Mouse (Mus musculus) gastrocnemius, adult 2 months (tissue): ENCODE data around the gene 0610030E20Rik. TPM values are rescaled to one million over a fixed set of nuclear protein-coding genes. Genes with fewer than 3 reads are reported as not detected.

ENCODE experiments used
- DNase-seq: peaks from one replicate; pipeline ENCODE4 v3.0.0; 2022
- H3K27ac ChIP-seq: fragments of 200-600 bp; 2 replicates; pipeline ENCODE4 v1.8.1; 2022; ENCODE audit warnings: mild to moderate bottlenecking
- H3K4me3 ChIP-seq: fragments of 200-600 bp; 2 replicates; pipeline ENCODE4 v1.8.1; 2022; ENCODE audit warnings: mild to moderate bottlenecking, moderate library complexity
- CTCF ChIP-seq: fragments of 200-600 bp; IDR thresholded peaks from 2 replicates; pipeline ENCODE4 v1.8.1; 2022; ENCODE audit warnings: antibody characterized with exemption, mild to moderate bottlenecking, moderate library complexity
- intact Hi-C: fragments of 180-260 bp; cut with DNase I; formaldehyde crosslinking; loops from one replicate; pipeline ENCODE4 v1.15.1; 2025
- total RNA-seq, 2 experiments: library from RNA; stranded (reverse); gene quantifications; 2 replicates each; pipeline ENCODE4 v1.2.3; 2021

0610030E20Rik gene
- total RNA-seq, 2 experiments from 2014 or later = 10.1 to 11.7 TPM

DNA sequence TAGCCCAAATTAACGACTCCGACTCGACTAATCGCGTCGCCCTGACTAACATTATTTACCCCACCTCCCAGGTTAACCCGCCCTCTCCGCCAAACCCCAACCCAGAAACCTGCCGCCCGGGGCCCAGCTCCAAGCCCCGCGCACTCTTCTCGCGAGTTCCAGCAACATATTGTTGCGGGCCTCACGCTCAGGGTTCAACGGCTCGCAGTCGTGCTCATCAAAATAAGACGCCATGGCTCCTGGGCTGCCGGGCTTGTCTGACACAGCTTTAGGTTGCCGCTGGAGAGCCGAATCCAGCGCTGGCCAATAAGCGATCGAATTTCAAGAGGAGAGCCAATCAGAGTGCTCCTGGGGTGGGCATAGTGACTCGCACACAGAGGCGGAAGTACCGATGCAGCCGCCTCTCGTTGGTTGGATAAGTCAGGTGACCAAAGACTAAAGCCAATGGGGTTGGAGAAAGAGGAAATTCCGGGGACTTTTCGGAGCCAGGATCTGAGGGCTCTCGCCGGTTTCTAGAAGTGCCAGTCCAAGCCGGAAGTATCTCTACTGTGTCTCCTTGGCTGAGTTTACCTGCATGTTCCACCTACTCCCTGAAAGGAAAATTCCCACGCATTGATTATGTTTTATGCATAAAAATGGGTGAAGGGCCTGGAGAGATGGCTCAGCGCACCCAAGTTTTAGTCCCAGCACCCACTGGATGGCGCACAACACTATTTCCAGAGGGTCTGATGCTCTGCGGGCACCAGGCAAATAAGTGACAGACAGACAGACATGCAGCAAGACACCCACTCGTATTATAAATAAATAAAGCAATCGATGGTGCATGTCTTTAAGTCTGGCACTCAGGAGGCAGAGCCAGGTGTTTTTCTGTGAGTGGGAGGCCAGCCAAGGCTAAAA, 15.3 kb downstream of the 0610030E20Rik start:
- DNase-seq = peak; percentile 96
- H3K27ac ChIP-seq = peak overlapping the region; percentile 93
- TF ChIP-seq CTCF = peak; percentile 57
- intact Hi-C loops = loop anchor here (2.0 kb wide), 1 partner anchor 40 kb away; no protein-coding TSS in a partner anchor
- H3K4me3 ChIP-seq = peak overlapping the region; percentile 86

DNA sequence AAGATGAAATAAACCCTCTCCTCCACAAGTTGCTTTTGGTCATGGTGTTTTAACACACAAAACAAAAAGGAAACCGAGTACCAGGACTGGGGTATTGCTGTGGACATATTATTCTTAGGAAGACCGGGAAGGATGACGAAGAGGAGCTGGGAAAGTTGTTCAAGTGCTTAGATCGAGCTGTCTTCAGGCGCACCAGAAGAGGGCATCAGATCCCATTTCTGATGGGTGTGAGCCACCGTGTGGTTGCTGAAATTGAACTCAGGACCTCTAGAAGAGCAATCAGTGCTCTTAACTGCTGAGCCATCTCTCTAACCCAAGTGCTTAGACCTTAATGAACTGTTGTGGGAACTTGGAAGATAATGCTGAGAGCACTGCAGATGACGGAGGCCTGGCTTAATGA, 16.9 kb downstream of the 0610030E20Rik start:
- DNase-seq = no peak
- no peak overlapping the region for H3K4me3 ChIP-seq
- no peak overlapping the region for H3K27ac ChIP-seq
- peak; percentile 44 for TF ChIP-seq CTCF
- intact Hi-C loops = no loop called here

DNA sequence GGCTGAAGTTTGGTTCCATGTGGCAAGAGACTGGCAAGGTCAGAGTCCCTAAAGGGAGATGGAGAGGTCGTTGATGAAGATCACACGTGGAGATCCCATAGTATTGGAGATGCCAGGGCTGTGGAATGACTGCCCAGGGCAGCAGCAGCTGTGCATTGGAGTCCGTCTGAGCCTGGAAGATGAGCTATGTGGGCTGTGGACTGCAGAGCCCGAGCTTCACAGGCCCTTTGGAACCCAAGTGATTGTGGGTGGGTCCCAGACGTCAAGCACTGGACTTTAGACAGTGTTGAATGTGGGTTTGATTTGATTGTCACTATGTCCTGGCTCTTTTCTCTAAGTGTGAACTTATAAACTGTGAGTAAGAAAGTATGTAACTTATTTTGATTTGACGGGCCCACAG, 17.9 kb downstream of the 0610030E20Rik start:
- intact Hi-C loops = no loop called here
- no peak overlapping the region for H3K27ac ChIP-seq
- TF ChIP-seq CTCF = no peak
- no peak for DNase-seq
- no peak overlapping the region for H3K4me3 ChIP-seq

DNA sequence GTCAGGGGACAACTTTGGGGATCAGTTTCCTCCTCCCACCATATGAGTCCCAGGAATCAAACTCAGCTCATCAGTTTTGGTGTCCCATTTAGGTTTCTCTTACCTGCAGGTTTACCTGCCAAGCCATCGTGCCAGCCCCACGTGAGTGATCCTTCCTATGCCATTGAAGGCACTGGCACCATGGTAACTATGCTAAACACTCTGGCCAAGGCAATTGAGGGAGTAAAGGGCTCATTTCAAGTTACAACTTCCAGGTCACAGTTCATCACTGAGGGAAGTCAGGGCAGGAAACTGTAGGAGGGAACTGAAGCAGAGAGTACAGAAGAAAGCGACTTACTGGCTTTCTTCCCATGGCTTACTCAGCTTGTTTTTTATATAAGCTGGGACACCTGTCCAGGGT, 19.2 kb downstream of the 0610030E20Rik start:
- Histone ChIP-seq H3K4me3 (no peak overlapping the region), H3K27ac (no peak overlapping the region)
- TF ChIP-seq CTCF = no peak
- intact Hi-C loops = no loop called here
- DNase-seq = no peak

DNA sequence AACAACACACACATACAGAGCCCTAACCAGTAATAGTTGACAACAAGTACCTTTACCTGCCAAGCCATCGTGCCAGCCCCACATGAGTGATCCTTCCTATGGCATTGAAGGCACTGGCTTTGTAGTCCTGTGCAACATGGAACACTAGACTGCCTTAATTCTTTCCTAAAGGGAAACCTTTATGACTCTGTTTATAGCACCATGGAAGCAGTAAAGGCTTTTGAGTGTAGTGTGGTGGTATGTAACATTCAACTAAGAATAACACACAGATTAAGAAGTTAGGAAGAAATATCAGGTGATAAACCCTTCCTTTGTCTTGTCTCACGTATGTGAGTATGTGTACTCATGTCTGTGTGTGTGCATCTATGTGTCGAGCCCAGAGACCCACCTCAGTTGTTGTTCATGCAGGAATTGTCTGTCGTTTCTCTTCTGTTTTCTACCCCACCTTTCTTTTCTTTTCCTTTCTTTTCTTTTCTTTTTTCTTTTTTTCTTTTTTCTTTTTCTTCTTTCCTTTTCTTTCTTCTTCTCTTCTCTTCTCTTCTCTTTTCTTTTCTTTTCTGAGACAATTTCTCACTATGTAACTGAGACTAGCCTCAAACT, 19.8 kb downstream of the 0610030E20Rik start, which contains the start of gene Rnf181:
Gene Rnf181 (minus strand): TSS at position 113 of the 600 bp plus-strand sequence.
- intact Hi-C loops = no loop called here
- Histone ChIP-seq H3K27ac (no peak within 1 kb of the TSS), H3K4me3 (no peak within 1 kb of the TSS)
- no peak for DNase-seq
- TF ChIP-seq CTCF = no peak

DNA sequence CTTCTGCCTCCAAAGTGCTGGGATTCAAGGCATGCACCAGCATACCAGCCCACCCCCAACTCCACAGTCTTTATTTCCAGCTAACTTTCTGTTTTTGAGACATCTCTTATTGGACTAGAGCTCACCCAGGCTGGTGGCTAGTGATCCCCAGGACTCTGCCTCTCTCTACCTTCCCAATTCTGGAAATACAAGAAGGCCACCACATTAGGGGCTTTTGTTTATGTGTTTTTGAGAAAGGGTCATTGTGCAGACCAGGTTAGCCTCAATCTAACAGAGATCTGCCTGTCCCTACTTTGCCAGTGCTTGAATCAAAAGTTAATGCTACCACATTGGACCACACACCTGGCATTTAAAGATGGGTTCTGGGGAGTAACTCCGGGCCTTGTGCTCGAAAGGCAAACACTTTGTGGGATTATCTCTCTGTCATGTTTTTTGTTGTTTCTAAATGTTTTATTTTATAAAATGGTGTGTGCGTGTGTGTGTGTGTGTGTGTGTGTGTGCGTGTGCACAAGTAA, 20.4 kb downstream of the 0610030E20Rik start:
- intact Hi-C loops = no loop called here
- no peak for DNase-seq
- TF ChIP-seq CTCF = no peak
- Histone ChIP-seq H3K27ac (no peak overlapping the region), H3K4me3 (no peak overlapping the region)

DNA sequence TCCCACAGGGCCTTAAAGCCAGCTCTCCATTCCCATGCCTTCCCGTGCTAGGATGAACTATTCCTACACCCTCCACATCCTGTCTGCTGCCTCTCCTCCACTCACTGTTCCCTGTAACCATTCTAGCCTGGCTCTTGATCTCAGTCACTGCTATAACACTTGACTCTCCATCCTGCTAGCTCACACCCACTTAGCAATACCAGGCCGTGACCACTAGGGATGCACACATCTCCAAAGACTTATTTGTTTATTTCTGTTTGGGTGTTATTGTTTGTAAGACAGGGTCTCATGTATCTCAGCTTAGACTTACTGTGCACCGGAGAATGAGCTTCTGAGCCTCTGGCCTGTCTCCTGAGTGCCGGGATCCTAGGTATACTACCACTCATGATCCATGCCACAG, 22.4 kb downstream of the 0610030E20Rik start:
- Histone ChIP-seq H3K4me3 (no peak overlapping the region), H3K27ac (no peak overlapping the region; the same call in 1 of the 2 replicates)
- intact Hi-C loops = no loop called here
- no peak for TF ChIP-seq CTCF
- no peak for DNase-seq

DNA sequence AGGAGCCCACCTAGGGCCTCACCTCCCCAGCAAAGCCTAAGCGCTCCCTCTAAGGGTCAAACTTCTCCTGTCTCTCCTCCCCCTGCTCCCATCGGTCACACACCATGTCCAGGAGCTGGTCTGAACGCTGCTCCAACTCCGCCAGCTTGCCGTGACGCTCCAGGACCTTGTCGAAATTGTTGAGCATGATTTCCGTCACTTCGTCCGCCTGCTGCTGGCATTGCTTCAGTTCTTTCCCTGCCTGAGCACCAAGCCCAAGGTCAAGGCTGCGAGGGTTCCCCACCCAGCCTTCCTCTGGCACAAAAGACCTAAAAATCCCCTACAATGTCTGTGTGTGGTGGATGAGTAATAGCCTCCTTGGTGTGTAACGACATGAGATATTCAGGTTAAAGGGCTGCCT, 23.0 kb downstream of the 0610030E20Rik start:
- DNase-seq = no peak
- intact Hi-C loops = no loop called here
- no peak overlapping the region for H3K4me3 ChIP-seq
- TF ChIP-seq CTCF = no peak; the same call in 1 of the 2 replicates
- peak overlapping the region; percentile 51; the same call in 1 of the 2 replicates for H3K27ac ChIP-seq

DNA sequence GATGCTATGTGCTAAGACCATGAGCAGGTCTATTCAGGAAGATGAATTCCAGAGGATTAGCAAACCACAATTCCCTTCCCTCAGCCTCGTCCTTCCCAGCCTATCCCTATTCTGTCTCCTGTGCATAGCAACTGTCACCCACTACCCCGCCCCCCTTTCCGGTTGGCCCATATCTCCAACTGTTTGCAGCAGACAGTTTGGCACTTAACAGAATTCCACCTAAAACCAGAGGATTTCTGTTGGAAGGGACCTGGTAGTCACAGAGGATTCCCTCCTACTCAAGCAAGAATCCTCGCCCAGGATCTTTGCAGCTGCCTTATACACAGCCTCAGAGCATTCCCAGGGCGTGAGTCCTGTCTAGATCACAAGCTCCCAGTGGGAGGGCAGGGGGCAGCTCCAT, 24.0 kb downstream of the 0610030E20Rik start:
- H3K27ac ChIP-seq = peak overlapping the region; percentile 51
- no peak for TF ChIP-seq CTCF

DNA sequence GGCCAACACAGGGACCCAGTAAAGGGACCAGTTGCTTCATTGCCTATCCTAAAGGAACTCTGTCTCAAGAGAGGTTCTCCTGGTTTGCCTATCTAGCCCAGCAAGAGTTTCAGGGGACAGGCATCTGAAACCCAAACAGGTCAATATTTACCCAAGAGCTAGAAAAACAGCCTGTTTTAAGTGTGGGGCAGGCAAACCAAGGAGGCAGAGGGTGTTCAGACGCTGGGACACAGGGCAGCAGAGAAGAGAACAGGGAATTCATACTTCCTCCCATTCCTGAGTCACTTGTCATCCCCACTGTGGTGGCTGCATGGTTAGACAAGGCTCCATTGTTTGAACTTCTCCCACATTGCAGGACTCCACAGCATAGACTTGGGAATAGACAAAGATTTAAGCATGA, 24.5 kb downstream of the 0610030E20Rik start:
- H3K27ac ChIP-seq = peak overlapping the region; percentile 51
- no peak for TF ChIP-seq CTCF
- intact Hi-C loops = no loop called here
- no peak for DNase-seq
- H3K4me3 ChIP-seq = no peak overlapping the region

More for the DNA sequence above, 24.0 kb downstream of the 0610030E20Rik start:
- no peak overlapping the region for H3K4me3 ChIP-seq
- intact Hi-C loops = no loop called here
- no peak for DNase-seq

DNA sequence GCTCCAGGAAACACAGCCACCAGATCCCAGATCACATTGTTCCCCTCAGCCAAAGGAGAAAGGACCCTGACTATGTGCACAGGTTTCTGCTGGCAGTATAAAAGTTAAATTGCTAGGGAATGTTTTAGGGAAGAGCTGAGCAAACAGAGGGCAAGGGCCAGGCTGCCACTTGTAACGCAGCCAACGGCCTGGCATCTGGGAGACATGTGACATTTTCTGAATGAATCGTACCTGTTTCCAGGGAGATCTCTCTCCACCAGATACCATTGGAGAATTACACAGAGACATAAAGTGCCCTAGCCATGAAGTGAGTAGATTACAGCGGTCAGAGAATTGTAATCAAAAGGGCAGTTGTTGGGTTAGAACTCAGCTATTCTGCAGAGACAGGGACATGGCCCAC, 26.1 kb downstream of the 0610030E20Rik start:
- no peak for TF ChIP-seq CTCF
- no peak overlapping the region; the same call in 1 of the 2 replicates for H3K27ac ChIP-seq
- no peak for DNase-seq
- no peak overlapping the region for H3K4me3 ChIP-seq
- intact Hi-C loops = no loop called here

DNA sequence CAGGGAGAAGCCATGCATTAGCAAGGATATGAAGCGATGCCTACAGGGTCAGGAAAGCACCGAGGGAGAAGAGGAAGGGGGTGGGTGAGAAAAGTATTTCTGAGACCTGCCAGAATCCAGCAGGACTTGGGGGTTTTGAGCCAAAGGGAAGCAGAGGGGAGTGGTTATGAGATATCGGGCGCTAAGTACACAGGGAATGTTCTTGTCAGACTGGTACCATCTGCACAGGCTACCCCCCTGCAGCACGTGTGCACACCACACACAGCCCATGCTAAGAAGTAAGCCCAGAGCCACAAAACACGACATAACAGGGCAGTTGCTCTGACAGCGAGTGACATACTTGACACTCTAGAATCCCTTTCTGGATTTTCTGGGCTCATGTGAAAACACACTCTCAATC, 27.1 kb downstream of the 0610030E20Rik start:
- H3K27ac ChIP-seq = no peak overlapping the region
- H3K4me3 ChIP-seq = no peak overlapping the region
- no peak for DNase-seq
- no peak for TF ChIP-seq CTCF
- intact Hi-C loops = no loop called here

DNA sequence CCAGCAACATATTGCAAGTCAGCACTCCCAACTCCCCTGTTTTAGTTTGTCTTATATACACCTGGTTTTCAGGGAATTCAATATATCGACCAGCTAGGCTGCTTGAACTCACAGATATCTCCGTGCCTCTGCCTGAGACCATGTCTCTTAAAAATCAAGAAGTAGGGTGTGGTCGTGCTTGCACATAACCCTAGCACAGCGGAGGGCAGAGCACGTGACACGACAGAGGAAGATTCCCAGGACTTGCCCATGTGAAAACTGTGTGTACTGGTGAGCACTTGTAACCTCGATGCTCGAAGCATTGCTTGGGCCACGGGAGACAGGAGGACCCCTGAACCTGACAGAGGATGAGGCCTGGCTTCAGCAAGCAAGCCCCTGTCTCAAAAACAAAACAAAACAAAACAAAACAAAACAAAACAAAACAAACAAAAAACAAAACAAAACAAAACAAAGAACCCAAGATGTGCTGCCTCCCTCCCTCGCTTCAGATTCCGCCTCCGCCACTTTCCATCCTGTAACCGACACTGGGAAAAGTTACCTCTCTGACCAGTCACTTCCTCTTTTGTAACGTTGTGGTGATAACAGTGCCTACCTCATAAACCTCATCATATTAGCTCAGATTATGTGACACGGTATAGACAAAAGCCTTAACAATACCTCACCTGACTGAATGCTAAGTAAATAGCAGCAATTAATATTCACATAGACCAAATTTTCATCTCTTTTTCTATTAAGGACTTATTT, 27.9 kb downstream of the 0610030E20Rik start:
- no peak for TF ChIP-seq CTCF
- H3K4me3 ChIP-seq = no peak overlapping the region
- no peak for DNase-seq
- no peak overlapping the region for H3K27ac ChIP-seq
- intact Hi-C loops = no loop called here
